Mouse (Mus musculus) skeletal muscle tissue, adult 2 months (tissue): ENCODE results near the gene Nsg1.

Experiments
- DNase-seq: peaks from one replicate; pipeline ENCODE4 v3.0.0-alpha.2; 2012; ENCODE audit warnings: low read depth, low spot score

Nsg1 gene

GRCm38 (mm10) chr5:38140893-38141292 lies 18.8 kb downstream of the Nsg1 start:
- DNase-seq: no peak

GRCm38 (mm10) chr5:38137163-38137562 lies 22.5 kb downstream of the Nsg1 start:
- DNase-seq: no peak

GRCm38 (mm10) chr5:38136247-38136646 lies 23.5 kb downstream of the Nsg1 start:
- DNase-seq: no peak

- no peak for DNase-seq
Observed at GRCm38 (mm10) chr5:38129339-38129738, 30.4 kb downstream of the Nsg1 start.

GRCm38 (mm10) chr5:38126519-38127306 lies 33.0 kb downstream of the Nsg1 start:
- DNase-seq: no peak

- DNase-seq: no peak
Observed at GRCm38 (mm10) chr5:38121699-38122098, 38.0 kb downstream of the Nsg1 start.

- no peak for DNase-seq
Observed at GRCm38 (mm10) chr5:38119268-38119667, 40.4 kb downstream of the Nsg1 start.

- DNase-seq: no peak
Observed at GRCm38 (mm10) chr5:38117056-38117455, 42.7 kb downstream of the Nsg1 start.

GRCm38 (mm10) chr5:38114526-38114925 lies 45.2 kb downstream of the Nsg1 start:
- no peak for DNase-seq

GRCm38 (mm10) chr5:38106807-38107206 lies 52.9 kb downstream of the Nsg1 start:
- DNase-seq: no peak

- DNase-seq: no peak
Observed at GRCm38 (mm10) chr5:38106080-38106697, 53.5 kb downstream of the Nsg1 start.

- no peak for DNase-seq
Observed at GRCm38 (mm10) chr5:38102945-38103344, 56.8 kb downstream of the Nsg1 start.

GRCm38 (mm10) chr5:38099139-38099676 lies 60.5 kb downstream of the Nsg1 start:
- no peak for DNase-seq

- no peak for DNase-seq
Observed at GRCm38 (mm10) chr5:38097501-38098093, 62.1 kb downstream of the Nsg1 start.

- DNase-seq: no peak
Observed at GRCm38 (mm10) chr5:38094331-38094730, 65.4 kb downstream of the Nsg1 start.

- no peak for DNase-seq
Observed at GRCm38 (mm10) chr5:38091966-38092304, 67.8 kb downstream of the Nsg1 start.

GRCm38 (mm10) chr5:38091046-38091965 lies 68.4 kb downstream of the Nsg1 start:
- peak; percentile 40 for DNase-seq

GRCm38 (mm10) chr5:38090581-38090980 lies 69.1 kb downstream of the Nsg1 start:
- no peak for DNase-seq

- no peak for DNase-seq
Observed at GRCm38 (mm10) chr5:38090111-38090510, 69.6 kb downstream of the Nsg1 start.
